Mouse (Mus musculus) stomach, postnatal 0 days (tissue): ENCODE measurements around the gene Magi2. TPM values are rescaled to one million over a fixed set of nuclear protein-coding genes. Genes with fewer than 3 reads are reported as not detected.

Source experiments
- ATAC-seq: fragments of 200-750 bp; cut with Nextera tagmentation; 2 replicates; pipeline ENCODE4 v1.8.0; 2017; ENCODE audit not compliant: low FRiP score, low TSS enrichment
- DNase-seq: peaks from one replicate; pipeline ENCODE4 v3.0.0-alpha.2; 2016; ENCODE audit warnings: low spot score
- H3K27ac ChIP-seq: fragments of 300-500 bp; sonication (generic); replicated peaks from 2 replicates; pipeline ENCODE4 v1.5.1; 2014; ENCODE audit warnings: mild to moderate bottlenecking, control low read depth
- H3K27me3 ChIP-seq: fragments of 300-500 bp; sonication (generic); 2 replicates; pipeline ENCODE4 v1.6.1; 2014; ENCODE audit warnings: low read length; ENCODE audit not compliant: control insufficient read depth, insufficient read depth
- H3K36me3 ChIP-seq: fragments of 300-500 bp; sonication (generic); 2 replicates; pipeline ENCODE4 v1.6.1; 2014; ENCODE audit warnings: low read length, mixed read lengths; ENCODE audit not compliant: control insufficient read depth, insufficient read depth
- H3K4me1 ChIP-seq: fragments of 300-500 bp; sonication (generic); replicated peaks from 2 replicates; pipeline ENCODE4 v1.6.1; 2014; ENCODE audit warnings: antibody characterized with exemption; ENCODE audit not compliant: control insufficient read depth, insufficient read depth
- H3K4me2 ChIP-seq: fragments of 300-500 bp; sonication (generic); replicated peaks from 2 replicates; pipeline ENCODE4 v1.6.1; 2014; ENCODE audit warnings: low read depth, mild to moderate bottlenecking, control low read depth, moderate library complexity
- H3K4me3 ChIP-seq: fragments of 300-500 bp; sonication (generic); 2 replicates; pipeline ENCODE4 v1.5.1; 2014; ENCODE audit warnings: low read depth, low read length, control low read depth
- H3K9ac ChIP-seq: fragments of 300-500 bp; sonication (generic); 2 replicates; pipeline ENCODE4 v1.6.1; 2014; ENCODE audit warnings: mild to moderate bottlenecking, low read length, control low read depth, mixed read lengths
- H3K9me3 ChIP-seq: fragments of 300-500 bp; sonication (generic); 2 replicates; pipeline ENCODE4 v1.6.1; 2016; ENCODE audit warnings: low read length; ENCODE audit not compliant: control insufficient read depth
- CTCF ChIP-seq: IDR thresholded peaks from 2 replicates; pipeline ENCODE4 v1.5.1; 2016; ENCODE audit warnings: antibody characterized with exemption, low read depth, mild to moderate bottlenecking, moderate library complexity
- EP300 ChIP-seq: optimal IDR thresholded peaks from 2 replicates; pipeline ENCODE3; 2016; ENCODE audit warnings: antibody characterized with exemption
- WGBS: fragments of 180-500 bp; shearing (Covaris S2); extraction: QIAGEN DNeasy Blood & Tissue Kit; methylation state at CpG from one replicate; pipeline ENCODE4 v1.1.7; 2014; 5-methylcytosine and 5-hydroxymethylcytosine counted together
- polyA plus RNA-seq: library from polyadenylated mRNA; unstranded; fragments of >200 nt; fragmentation: Nextera tagmentation; extraction: Ambion mirVana; gene quantifications from 2 replicates; pipeline ENCODE4 v1.2.1, GENCODE M21; 2015

Magi2 gene
- polyA plus RNA-seq, 1 experiment from 2014 or later, result 1.9 TPM

DNA sequence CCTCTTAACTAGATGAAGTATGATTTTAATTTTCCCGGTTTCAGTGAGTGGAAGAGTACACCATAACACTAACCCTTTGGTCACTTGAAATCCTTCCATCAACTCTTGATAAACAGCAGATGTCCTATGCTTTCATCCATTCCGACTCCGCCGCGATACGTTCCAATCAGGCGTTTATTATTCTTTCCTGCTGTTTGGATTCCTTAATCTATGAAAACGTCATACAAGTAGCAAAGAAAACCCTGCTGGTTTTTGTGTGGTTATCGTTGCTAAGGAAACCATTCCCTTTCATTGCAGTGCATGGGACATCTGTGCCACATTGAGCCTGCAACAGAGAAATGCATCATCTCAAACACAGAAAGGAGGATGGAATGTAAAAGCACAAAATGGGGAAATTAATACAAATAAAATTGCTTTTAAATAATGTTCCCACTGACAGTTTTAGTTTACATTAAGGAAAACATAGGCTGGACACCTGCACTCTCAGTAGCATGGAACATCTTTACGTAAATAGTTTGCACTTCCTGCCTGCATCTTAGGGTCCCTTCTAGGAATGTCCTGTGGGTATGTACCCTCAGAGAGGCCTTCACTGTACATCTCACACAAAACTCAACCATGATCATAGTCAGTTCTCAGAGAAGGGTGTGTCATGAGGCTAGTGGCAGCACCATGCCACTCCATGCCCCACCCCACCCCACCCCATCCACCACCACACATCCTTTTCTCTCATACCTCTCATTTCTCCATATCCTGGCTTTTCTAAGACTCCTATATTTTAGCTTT lies 914.0 kb downstream of the Magi2 start:
- no peak overlapping the region for H3K9ac ChIP-seq
- no peaks in the 10 kb centered on the region for H3K4me1 ChIP-seq
- DNase-seq, result no peak
- ATAC-seq, result no peak
- H3K4me2 ChIP-seq, result no peak overlapping the region
- H3K9me3 ChIP-seq, result no peaks in the 10 kb centered on the region
- H3K4me3 ChIP-seq, result no peak overlapping the region
- 32% methylated on average over 10 of the region's 10 CpGs for WGBS
- no peak overlapping the region for H3K27ac ChIP-seq
- TF ChIP-seq EP300, result no peak
- TF ChIP-seq CTCF, result no peak
- H3K36me3 ChIP-seq, result no peaks in the 10 kb centered on the region
- H3K27me3 ChIP-seq, result no peaks in the 10 kb centered on the region

DNA sequence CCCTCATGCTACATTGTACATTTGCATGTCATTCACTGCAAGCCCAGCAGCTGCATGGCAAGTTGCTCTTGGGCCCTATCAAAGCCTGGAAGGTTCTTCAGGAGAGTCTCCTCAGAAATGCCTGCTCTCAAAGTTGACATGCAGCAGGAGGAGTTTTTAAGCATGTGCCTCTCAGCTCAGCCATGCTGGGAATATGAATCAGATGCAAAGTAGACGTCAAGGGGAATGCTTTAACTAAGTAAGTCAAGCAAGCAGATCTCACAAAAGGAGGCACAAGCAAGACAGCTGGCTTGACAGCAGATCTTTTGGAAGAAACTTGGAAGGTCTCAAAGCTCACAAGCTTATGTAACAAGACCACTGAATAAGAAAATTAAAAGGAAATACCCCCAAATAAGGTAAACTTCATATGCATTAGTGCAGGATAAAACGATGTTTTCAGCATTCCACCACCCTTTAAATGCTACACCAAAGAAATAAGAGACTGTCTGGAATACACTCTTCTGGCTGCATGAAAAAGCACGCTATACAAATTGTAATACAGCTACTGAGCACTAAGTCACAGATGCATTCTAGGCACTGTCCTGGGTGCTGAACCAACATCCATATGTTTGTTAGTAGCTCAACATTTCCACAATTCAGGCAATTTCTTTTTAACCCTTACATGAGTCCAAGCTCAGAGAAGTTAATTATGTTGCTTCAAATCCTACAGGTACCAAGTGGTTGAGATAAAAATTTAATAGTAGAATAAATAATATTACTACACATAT lies 926.7 kb downstream of the Magi2 start:
- H3K4me2 ChIP-seq, result no peak overlapping the region
- no peaks in the 10 kb centered on the region for H3K27me3 ChIP-seq
- TF ChIP-seq EP300 (no peak), CTCF (no peak)
- no peak overlapping the region for H3K9ac ChIP-seq
- DNase-seq, result no peak
- no peak overlapping the region for H3K27ac ChIP-seq
- H3K9me3 ChIP-seq, result no peaks in the 10 kb centered on the region
- no peaks in the 10 kb centered on the region for H3K36me3 ChIP-seq
- no peaks in the 10 kb centered on the region for H3K4me1 ChIP-seq
- H3K4me3 ChIP-seq, result no peak overlapping the region
- no peak for ATAC-seq
- WGBS, result 35% methylated on average over 3 of the region's 3 CpGs

DNA sequence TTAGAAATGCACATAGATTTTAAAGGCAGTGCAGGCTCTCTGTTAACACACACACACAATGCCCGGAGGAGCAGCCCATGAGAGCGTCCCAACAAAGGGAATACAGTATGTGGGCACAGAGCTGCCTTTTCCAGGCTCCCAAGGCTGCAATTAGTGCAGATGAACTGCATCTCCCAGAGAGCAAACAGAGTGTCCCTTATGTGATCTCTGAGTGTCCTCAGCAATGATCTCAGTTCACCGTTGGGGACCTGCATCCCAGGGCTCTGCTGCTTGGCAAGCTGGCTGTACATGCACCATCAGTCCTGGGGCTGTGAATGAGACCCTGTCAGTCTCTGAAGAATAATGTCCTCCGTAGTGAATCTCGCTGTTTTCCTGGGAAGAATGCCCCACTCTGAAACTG lies 969.9 kb downstream of the Magi2 start:
- ATAC-seq, result no peak
- Histone ChIP-seq H3K9ac (no peak overlapping the region), H3K27me3 (no peaks in the 10 kb centered on the region), H3K4me2 (no peak overlapping the region), H3K4me3 (no peak overlapping the region), H3K4me1 (no peaks in the 10 kb centered on the region), H3K9me3 (no peaks in the 10 kb centered on the region), H3K36me3 (no peaks in the 10 kb centered on the region), H3K27ac (no peak overlapping the region)
- WGBS, result 48% methylated on average over 5 of the region's 5 CpGs
- TF ChIP-seq EP300, result no peak
- TF ChIP-seq CTCF, result no peak
- no peak for DNase-seq

DNA sequence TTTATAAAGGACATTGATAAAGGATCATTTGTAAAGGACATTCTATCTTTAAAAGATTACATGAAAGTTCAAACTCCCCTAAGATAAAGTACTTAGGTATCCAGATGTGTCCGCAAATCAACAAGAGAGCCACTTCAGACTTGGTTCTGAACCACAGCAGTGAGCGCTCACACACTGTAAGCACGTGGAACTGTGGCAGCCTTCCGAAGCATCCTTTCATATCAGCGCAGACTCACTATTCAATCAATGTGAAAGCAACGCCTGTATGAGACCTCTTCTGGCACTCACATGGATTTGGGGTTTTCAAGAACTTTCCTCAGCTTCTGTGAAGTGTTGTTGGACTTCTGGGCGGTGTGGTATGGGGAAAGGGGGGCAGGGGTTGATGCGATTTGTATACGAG lies 970.6 kb downstream of the Magi2 start:
- TF ChIP-seq CTCF, result no peak
- TF ChIP-seq EP300, result no peak
- 53% methylated on average over 9 of the region's 9 CpGs for WGBS
- H3K4me2 ChIP-seq, result no peak overlapping the region
- ATAC-seq (no peak), DNase-seq (no peak)
- no peak overlapping the region for H3K27ac ChIP-seq
- H3K9me3 ChIP-seq, result no peaks in the 10 kb centered on the region
- H3K9ac ChIP-seq, result no peak overlapping the region
- no peaks in the 10 kb centered on the region for H3K4me1 ChIP-seq
- no peaks in the 10 kb centered on the region for H3K36me3 ChIP-seq
- no peak overlapping the region for H3K4me3 ChIP-seq
- H3K27me3 ChIP-seq, result no peaks in the 10 kb centered on the region

DNA sequence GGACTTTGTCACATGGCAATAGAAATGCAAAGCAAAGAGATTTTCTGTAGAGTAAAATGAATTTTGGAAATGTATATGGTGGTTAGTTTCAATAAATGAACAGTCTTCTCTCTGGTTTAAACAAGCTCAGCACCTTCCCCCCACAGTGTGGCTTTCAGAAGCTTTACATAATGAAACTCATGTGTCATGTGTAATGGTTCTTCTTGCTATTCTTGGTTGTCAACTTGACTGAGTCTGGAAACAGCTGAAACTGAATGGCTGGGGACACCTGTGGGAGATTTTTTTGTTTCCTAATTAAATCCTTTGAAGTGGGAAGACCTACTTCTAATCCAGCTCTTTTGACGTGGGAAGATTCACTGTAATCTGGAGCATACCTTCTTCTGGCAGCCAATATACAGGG lies 974.5 kb downstream of the Magi2 start:
- Histone ChIP-seq H3K4me2 (no peak overlapping the region), H3K27ac (no peak overlapping the region), H3K27me3 (no peaks in the 10 kb centered on the region), H3K4me1 (no peaks in the 10 kb centered on the region), H3K9me3 (no peaks in the 10 kb centered on the region), H3K4me3 (no peak overlapping the region), H3K36me3 (no peaks in the 10 kb centered on the region), H3K9ac (no peak overlapping the region)
- no peak for ATAC-seq
- no peak for DNase-seq
- no peak for TF ChIP-seq CTCF
- no peak for TF ChIP-seq EP300
- WGBS, result 79% methylated on average over 1 of the region's 1 CpGs

DNA sequence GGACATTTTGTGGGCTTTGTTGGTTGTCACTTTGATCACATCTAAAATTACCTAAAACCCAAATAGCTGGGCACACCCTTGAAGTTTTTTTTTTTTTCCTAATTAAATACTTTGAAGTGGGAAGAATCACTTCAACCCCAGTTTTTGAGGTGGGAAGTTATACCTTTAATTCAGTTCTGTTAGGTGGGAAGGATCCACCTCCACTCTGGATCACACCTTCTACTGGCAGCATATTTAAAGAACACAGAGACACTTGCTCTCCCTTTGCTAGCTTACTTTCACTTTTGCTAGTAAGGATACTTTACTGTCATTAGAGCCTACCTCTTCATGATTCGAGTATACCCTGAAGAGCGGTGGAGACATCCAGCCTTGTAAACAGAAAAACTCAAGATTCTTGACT lies 981.3 kb downstream of the Magi2 start:
- H3K9me3 ChIP-seq, result no peaks in the 10 kb centered on the region

More for the DNA sequence above, 981.3 kb downstream of the Magi2 start:
- Histone ChIP-seq H3K4me2 (no peak overlapping the region), H3K36me3 (no peaks in the 10 kb centered on the region), H3K4me1 (no peaks in the 10 kb centered on the region), H3K9ac (no peak overlapping the region), H3K27ac (no peak overlapping the region), H3K27me3 (no peaks in the 10 kb centered on the region), H3K4me3 (no peak overlapping the region)
- TF ChIP-seq EP300 (no peak), CTCF (no peak)
- 83% methylated on average over 2 of the region's 2 CpGs for WGBS
- no peak for DNase-seq
- no peak for ATAC-seq
